Comparison of ENCODE assay signal across 7 mouse cellular contexts in genomic region chr3:100969176-100969917, GRCm38 (mm10). TPM values are rescaled to one million over a fixed set of nuclear protein-coding genes. Genes with fewer than 3 reads are reported as not detected.
DNase-seq lines count a peak whose midpoint lies in the region; ATAC-seq lines count a peak whose summit lies in the region.

Ttf2 (minus strand) TSS chr3:100969663.

- peak within 1 kb of the TSS; percentile 73 for H3K9ac ChIP-seq in embryonic facial prominence, embryonic 11.5 days (replicated peaks; ENCODE audit: low read length)
- peak within 1 kb of the TSS; percentile 67 for H3K9ac ChIP-seq in midbrain, embryonic 13.5 days (replicated peaks)

- H3K27me3 ChIP-seq in embryonic facial prominence, embryonic 11.5 days (ENCODE audit: control insufficient read depth, insufficient read depth, low read length), result no peaks in the 10 kb centered on the region
- H3K27me3 ChIP-seq in limb, embryonic 10.5 days (ENCODE audit: low read depth, poor library complexity, severe bottlenecking), result no peaks in the 10 kb centered on the region
- H3K27me3 ChIP-seq in midbrain, embryonic 13.5 days, result no peaks in the 10 kb centered on the region

- ATAC-seq in embryonic facial prominence, embryonic 11.5 days (replicated peaks; ENCODE audit: insufficient number of reproducible peaks, low FRiP score, low TSS enrichment, low read depth), result peak; percentile 96
- peak; percentile 98 for ATAC-seq in granulocyte monocyte progenitor cell, adult 5-6 weeks (replicated peaks; ENCODE audit: poor library complexity, severe bottlenecking)
- peak; percentile 98 for ATAC-seq in midbrain, embryonic 13.5 days

- peak within 1 kb of the TSS; percentile 63 for H3K4me3 ChIP-seq in embryonic facial prominence, embryonic 11.5 days (ENCODE audit: low read depth, low read length)
- H3K4me3 ChIP-seq in limb, embryonic 10.5 days, result peak within 1 kb of the TSS; percentile 71
- H3K4me3 ChIP-seq in midbrain, embryonic 13.5 days (replicated peaks), result peak within 1 kb of the TSS; percentile 63

- DNase-seq in adrenal gland, postnatal 14 days, result peak; percentile 96
- peak; percentile 96 for DNase-seq in embryonic facial prominence, embryonic 11.5 days (ENCODE audit: low spot score)
- DNase-seq in kidney, adult 11 months, result peak; percentile 93
- DNase-seq in limb, embryonic 10.5 days (ENCODE audit: low spot score), result peak; percentile 95
- DNase-seq in spleen, adult 12 weeks (ENCODE audit: low spot score), result peak; percentile 87

- H3K4me1 ChIP-seq in embryonic facial prominence, embryonic 11.5 days (ENCODE audit: control insufficient read depth, insufficient read depth, low read length), result no peaks in the 10 kb centered on the region
- H3K4me1 ChIP-seq in limb, embryonic 10.5 days, result peaks cover 12% of the 10 kb centered on the region
- H3K4me1 ChIP-seq in midbrain, embryonic 13.5 days (replicated peaks), result peaks cover 10% of the 10 kb centered on the region

- no peaks in the 10 kb centered on the region for H3K9me3 ChIP-seq in embryonic facial prominence, embryonic 11.5 days (replicated peaks; ENCODE audit: control insufficient read depth, low read length)
- no peaks in the 10 kb centered on the region for H3K9me3 ChIP-seq in limb, embryonic 10.5 days (replicated peaks)
- no peaks in the 10 kb centered on the region for H3K9me3 ChIP-seq in midbrain, embryonic 13.5 days

- no peaks in the 10 kb centered on the region for H3K36me3 ChIP-seq in embryonic facial prominence, embryonic 11.5 days (replicated peaks; ENCODE audit: control insufficient read depth, insufficient read depth, low read depth, low read length)
- H3K36me3 ChIP-seq in limb, embryonic 10.5 days, result peaks cover 32% of the 10 kb centered on the region
- no peaks in the 10 kb centered on the region for H3K36me3 ChIP-seq in midbrain, embryonic 13.5 days

- WGBS in embryonic facial prominence, embryonic 11.5 days, result under 1% methylated on average over 40 of the region's 40 CpGs
- WGBS in limb, embryonic 10.5 days, result under 1% methylated on average over 40 of the region's 40 CpGs
- under 1% methylated on average over 40 of the region's 40 CpGs for WGBS in midbrain, embryonic 13.5 days

- H3K27ac ChIP-seq in embryonic facial prominence, embryonic 11.5 days (replicated peaks; ENCODE audit: low read depth, low read length), result no peak within 1 kb of the TSS
- H3K27ac ChIP-seq in limb, embryonic 10.5 days, result peak within 1 kb of the TSS; percentile 89
- H3K27ac ChIP-seq in midbrain, embryonic 13.5 days, result no peak within 1 kb of the TSS

- H3K4me2 ChIP-seq in embryonic facial prominence, embryonic 11.5 days (ENCODE audit: low read depth, low read length), result peak within 1 kb of the TSS; percentile 45
- peak within 1 kb of the TSS; percentile 81 for H3K4me2 ChIP-seq in midbrain, embryonic 13.5 days (replicated peaks)

RNA-seq across cellular contexts. Expression of gene Ttf2, which starts in this region (rescaled TPM):
- total RNA-seq in adrenal gland, postnatal 14 days (2021), result 9.5 and 10.7 TPM in 2 replicates
- polyA plus RNA-seq in embryonic facial prominence, embryonic 11.5 days (2014; fragmentation: Nextera tagmentation; extraction: Ambion mirVana), result 23.0 and 25.0 TPM in 2 replicates
- total RNA-seq in granulocyte monocyte progenitor cell, adult 5-6 weeks (2014; fragmentation: Nextera tagmentation), result 21.3 and 23.5 TPM in 2 replicates
- 29.0 and 29.2 TPM in 2 replicates for total RNA-seq in granulocyte monocyte progenitor cell, adult 5-6 weeks (2017)
- polyA plus RNA-seq in limb, embryonic 10.5 days (2016; fragmentation: Nextera tagmentation; extraction: Ambion mirVana), result 30.1 and 32.7 TPM in 2 replicates
- polyA plus RNA-seq in midbrain, embryonic 13.5 days (2015; fragmentation: Nextera tagmentation; extraction: Ambion mirVana), result 8.3 TPM in 2 replicates
